Mouse (Mus musculus) c-Kit-positive CD71-positive TER-119-positive erythroid progenitor cells, embryonic 14.5 days (primary cell): ENCODE data around the gene Tenm4.

Experiments
- DNase-seq: peaks from one replicate; pipeline ENCODE4 v3.0.0-alpha.2; 2013; ENCODE audit warnings: low spot score

Tenm4 gene

DNA sequence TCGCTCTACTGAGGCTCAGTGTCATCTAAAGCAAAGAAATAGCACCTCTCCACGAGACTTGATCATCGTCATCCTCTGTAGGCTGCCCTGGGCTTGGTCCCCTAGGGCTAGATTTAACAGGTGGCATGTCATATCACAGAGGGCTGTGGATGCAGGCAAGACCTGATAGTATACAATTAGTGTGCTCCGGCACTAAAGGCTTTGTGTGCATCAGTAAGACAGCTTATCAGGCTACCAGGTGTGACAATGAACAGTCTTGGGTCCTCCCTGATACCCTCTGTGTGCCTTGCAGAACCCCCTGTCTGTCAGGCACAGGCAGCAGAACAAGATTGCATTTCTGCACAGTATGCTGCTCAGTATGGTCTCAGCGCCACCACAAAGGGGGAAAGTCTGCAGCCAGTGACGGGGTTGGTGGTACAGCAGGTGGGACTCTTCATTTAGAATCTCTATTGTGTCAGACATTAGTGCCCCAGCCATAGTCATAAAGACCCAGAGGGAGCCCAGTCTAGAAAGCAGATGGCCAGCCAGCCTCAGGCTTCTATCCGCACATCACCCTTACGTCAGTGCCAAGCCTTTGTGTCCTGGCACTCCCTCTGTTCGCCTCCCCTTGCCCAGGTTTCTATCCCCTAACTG, 309.4 kb downstream of the Tenm4 start:
- DNase-seq, result no peak

DNA sequence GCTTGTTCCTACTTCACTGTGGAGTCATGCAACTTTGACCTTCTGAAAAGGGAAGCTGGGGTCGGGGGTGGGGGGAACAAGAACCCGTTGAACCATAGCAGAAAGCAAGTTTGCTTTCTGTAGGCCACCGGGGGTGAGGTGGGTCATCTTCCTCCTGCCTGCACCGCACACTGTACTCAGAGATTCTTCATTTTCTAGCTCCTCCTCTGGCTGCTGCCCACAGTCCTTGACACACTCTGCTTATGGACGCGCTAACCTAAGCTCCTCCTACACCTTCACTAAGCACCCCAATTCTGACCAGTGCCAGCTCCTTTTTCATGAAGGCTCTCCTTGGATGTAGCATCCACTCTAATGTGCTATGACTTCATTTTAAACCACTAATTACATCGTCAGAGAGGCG, 311.9 kb downstream of the Tenm4 start:
- no peak for DNase-seq

DNA sequence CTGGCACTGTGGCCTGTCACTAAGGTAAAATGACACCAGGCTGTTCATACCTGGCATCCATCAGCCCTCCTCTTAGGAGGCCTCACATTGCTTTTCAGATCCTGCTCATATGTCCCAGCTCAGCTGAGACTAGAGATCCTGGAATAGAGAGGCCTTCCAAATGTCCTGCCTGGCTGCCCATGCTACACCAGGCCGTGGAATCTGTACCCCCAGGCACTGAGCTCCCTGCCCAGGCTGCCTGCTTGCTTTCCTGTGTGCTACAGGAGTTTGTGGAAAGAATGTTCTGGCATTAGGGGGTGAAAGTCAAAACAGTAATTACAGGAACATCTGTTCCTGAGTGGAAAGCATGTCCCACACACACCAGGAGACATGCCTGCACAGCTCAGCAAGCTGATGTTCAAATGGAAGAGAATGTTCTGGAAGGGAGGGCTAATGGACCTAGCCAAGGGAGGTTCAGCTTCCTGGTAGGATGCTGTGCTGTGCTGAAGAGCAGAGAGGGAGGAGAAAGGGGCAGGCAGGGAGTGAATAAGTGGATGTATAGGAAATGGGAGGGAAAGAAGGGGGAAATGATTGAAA, 313.0 kb downstream of the Tenm4 start:
- no peak for DNase-seq

- no peak for DNase-seq
These were observed 318.5 kb downstream of the Tenm4 start for GRCm38 (mm10) chr7:96489348-96490076.

DNA sequence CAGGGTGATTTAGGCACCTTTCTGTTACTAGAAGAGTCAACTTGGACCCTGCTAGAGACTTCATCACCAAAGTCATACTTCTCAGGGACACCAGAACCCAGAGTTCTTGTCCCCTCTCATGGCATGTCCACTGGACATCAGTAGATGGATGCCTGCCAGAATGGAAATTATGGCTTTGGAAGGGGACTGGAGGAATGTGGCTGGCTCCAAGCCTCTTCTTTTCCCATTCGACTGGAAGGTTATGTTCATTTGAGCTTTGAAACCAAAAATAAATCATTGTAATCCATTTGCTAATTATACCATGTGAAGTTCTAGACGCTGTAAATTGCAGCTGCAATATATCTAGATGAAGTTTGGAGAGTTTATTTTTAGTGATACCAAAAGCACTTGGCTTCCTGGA, 320.9 kb downstream of the Tenm4 start:
- no peak for DNase-seq

GRCm38 (mm10) chr7:96492696-96493095, 321.6 kb downstream of the Tenm4 start:
- DNase-seq, result no peak

DNA sequence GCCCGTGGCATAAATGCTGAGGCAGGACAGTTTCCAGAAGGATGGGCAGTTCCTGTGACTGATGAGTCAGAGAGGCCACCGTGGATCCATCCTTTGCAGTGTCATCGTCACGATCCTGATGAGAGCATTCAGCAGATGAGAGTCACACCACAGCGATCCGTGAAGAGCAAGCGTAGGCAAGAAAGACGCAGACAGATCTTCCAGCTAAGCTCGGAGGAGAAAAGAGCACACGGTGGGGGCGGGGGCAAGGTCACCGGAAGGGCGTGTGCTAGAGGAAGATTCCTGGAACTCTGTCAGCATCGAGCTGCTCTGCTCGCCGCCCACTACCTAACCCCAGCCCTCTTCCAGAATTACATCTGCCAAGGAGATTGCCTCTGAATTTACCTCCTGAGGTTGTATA, 323.0 kb downstream of the Tenm4 start:
- DNase-seq, result no peak

DNA sequence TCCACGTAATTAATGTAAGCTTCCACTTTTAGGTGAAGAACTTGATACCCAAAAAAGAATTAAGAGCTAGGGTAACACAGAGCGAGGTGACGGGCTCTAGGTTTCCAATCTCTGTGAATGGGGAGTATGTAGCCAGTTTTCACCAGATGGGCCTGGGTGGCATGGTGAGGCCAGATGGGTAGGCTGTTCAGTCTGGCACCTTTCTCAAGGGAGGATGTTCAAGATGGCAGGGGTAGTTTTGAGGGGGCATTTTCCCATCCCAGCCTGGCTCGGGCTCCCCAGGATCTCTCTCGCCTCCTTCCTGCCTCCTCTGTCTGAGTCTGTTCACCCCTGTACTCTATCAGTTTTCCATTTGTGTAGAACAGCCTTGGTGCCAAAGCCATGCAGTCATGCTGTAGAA, 329.1 kb downstream of the Tenm4 start:
- DNase-seq, result no peak

GRCm38 (mm10) chr7:96500797-96501196, 329.8 kb downstream of the Tenm4 start:
- no peak for DNase-seq

DNA sequence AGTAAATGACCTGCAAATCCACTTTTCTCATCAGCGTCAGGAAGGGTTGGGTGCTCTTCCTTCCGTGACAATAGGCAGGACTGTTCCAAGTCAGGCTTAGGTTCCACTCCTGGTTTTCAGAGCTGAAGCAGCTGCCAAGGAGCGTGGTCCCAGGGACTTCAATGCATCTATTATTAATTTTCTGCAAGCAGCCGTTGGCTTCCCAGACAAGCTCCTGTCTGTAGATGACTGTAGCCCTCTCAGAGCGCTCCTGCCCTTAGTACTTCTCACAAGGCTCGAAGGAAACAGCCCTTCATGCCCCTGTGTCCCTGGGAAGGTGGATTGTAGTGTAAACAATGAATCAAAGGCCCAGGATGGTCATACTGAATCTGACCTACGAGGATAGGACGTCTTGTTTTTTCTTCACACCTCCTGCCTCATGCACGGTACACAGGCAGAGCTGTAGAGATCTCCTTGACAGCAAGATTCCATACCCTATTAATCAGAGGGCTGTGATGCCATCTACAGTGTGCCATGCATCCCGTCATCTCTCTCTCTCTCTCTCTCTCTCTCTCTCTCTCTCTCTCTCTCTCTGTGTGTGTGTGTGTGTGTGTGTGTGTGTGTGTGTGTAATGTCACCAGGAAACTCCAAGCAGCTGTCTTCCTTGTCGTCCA, 331.4 kb downstream of the Tenm4 start:
- no peak for DNase-seq

GRCm38 (mm10) chr7:96505538-96505937, 334.5 kb downstream of the Tenm4 start:
- no peak for DNase-seq

- DNase-seq, result no peak
These were observed 336.0 kb downstream of the Tenm4 start for GRCm38 (mm10) chr7:96507046-96507445.

DNA sequence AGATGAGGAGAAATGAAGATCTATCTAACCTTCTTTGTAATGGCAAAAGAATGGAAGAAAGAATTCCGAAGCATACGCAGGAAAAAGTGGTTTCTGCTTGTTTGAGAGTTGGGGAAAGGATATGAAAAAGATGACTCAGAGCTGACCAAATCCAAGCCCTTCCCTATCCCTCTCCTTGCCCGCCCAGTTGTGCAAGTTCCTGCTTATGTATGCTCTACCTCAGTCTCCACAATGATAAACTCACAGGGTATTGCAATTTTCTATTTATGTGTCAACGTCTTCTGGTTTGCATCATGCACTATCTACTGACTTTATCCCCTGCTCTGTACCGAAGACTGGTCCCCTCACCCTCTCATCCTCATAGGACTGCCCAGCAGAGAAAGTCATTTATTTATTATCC, 339.4 kb downstream of the Tenm4 start:
- DNase-seq, result no peak

GRCm38 (mm10) chr7:96511018-96511609, 340.1 kb downstream of the Tenm4 start:
- DNase-seq, result no peak

DNA sequence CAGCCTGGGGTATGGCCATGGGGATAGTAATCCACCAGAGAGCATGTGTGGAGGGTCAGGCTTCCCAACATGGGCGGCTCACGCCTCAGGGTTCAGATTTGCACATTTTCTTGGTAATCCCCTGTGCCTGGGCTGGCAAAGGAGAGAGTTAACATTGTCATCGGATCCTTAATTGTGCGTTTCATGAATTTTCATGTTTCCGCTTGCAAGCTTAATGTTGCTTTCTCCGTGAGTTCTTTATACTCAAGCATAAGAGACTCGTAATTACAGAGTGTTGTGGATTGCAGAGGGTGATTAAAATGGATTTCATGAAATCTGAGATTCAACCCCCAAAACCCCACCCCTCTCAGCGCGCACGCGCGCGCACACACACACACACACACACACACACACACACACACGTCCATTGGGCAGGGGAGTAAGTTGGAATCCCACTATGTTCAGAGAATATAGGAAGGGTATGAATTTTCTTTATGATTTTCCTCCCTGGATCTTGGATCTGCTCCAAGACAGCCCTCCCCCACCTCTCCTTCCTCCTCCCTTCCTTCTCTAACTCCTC, 341.0 kb downstream of the Tenm4 start:
- no peak for DNase-seq

DNA sequence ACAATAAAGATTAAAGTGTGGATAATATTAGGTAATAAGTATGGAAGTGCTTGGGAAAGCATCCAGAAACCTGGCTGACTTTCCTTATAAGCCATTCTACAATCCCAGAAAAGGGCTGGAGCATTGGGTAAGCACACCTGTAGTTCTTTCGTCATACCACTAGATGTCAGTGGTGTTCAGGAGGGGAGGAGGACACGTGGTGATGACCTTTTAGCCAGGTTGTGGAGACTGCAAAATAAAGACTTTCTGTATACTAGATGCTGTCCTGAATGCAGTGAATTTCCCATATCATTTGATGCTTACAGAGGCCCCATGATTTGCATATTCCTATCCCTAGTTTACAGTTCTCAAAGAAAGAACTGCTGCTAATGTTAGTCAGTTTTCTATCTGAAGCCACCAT, 348.2 kb downstream of the Tenm4 start:
- DNase-seq, result peak; percentile 15

DNA sequence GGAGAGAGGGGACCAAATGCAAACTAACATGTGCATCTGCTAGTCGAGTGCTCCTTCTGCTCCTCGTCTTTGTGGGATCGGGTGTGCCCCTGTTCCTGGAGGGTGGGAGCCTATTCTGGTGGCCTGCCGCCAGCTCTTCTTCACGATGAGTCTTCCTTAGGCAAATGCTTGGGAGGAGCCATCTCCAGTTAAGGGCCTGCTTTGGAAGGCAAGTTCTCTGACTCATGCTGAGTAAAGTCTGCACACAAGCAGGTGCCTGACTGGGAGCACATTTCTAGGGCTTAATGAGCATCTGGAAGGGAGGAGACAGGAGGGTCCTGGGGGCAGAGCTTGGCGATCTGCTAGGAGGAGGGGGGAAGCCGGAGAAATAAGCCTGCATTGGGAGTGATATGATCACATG, 350.9 kb downstream of the Tenm4 start:
- DNase-seq, result no peak

DNA sequence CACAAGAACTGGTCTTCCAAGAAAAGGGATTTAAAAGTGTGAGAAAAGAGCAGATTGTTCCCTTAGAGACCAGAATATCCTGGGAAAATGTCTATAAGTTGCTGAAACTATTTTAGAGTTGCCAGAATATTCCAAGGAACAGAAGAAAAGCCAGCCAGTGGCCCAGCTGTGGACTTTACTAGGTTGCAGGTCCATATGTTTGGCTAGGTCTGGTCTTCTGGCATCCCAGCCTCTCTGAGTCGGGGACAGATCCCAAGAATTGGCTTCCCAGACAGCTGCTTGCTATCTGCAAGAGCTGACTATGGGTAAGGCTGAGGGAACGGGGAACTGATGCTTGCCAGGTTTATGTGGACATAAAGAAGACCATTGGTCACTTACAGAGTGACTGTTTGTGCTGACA, 352.6 kb downstream of the Tenm4 start:
- DNase-seq, result no peak

GRCm38 (mm10) chr7:96524486-96525205, 353.6 kb downstream of the Tenm4 start:
- DNase-seq, result no peak

GRCm38 (mm10) chr7:96525344-96525743, 354.3 kb downstream of the Tenm4 start:
- DNase-seq, result no peak

GRCm38 (mm10) chr7:96530571-96531426, 359.8 kb downstream of the Tenm4 start:
- DNase-seq, result no peak
